Mouse (Mus musculus): ENCODE measurements around the gene Gpr55. TPM values are rescaled to one million over a fixed set of nuclear protein-coding genes. Genes with fewer than 3 reads are reported as not detected.

The Gpr55 gene
- polyA plus RNA-seq, 1 experiment from 2014 or later: 0.08 TPM

DNA sequence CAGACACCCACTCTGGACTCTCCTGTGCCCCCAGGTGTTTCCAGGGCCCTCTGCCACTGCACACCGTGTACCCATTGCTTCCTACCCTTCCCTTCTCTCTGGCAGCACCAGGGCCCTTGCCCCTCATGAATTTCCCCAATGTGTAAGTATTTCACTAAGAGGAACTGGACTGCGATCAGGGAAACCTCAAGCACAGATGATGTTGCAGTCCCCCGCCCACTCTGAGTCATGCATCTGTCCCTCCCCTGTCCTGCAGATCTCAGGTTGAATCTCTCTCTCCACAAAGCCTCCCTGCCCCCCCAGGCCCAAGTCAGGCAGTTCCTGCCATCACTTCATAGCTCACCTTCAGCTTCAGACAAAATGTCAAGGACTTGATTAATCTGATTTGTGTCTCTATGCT is 16.9 kb upstream of the Gpr55 start:
- Histone ChIP-seq H3K4me1 (no peaks in the 10 kb centered on the region), H3K9ac (no peak overlapping the region), H3K9me3 (no peaks in the 10 kb centered on the region), H3K4me3 (no peak overlapping the region), H3K4me2 (replicated peaks) (no peak overlapping the region), H3K36me3 (no peaks in the 10 kb centered on the region), H3K27me3 (replicated peaks) (no peaks in the 10 kb centered on the region), H3K27ac (no peak overlapping the region)
- 83% methylated on average over 3 of the region's 3 CpGs for WGBS
- no peak for ATAC-seq (ENCODE audit: low FRiP score, low read depth)

DNA sequence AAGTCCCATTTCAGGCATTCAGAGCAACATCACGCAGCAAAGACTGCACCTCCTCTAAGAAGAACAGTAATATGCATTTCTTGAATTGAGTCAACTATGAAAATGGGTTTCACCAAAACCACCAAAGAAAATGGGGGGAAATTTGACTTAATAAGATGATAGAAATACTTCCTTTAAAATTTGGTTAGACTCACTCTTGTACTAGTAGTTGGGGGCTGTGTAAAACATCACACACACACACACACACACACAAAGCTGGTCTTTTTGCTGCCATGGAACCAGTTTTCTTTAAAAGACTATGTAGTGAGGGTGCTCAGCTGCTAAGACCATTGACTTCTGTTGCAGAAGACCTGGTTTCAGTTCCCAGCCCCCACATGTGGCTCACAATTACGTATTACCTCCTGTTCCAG is 12.7 kb upstream of the Gpr55 start:
- 94% methylated on average over 2 of the region's 2 CpGs for WGBS
- Histone ChIP-seq H3K9ac (no peak overlapping the region), H3K9me3 (no peaks in the 10 kb centered on the region), H3K4me2 (replicated peaks) (no peak overlapping the region), H3K27ac (no peak overlapping the region), H3K4me3 (no peak overlapping the region), H3K36me3 (no peaks in the 10 kb centered on the region), H3K4me1 (no peaks in the 10 kb centered on the region), H3K27me3 (replicated peaks) (no peaks in the 10 kb centered on the region)
- ATAC-seq (ENCODE audit: low FRiP score, low read depth): no peak

DNA sequence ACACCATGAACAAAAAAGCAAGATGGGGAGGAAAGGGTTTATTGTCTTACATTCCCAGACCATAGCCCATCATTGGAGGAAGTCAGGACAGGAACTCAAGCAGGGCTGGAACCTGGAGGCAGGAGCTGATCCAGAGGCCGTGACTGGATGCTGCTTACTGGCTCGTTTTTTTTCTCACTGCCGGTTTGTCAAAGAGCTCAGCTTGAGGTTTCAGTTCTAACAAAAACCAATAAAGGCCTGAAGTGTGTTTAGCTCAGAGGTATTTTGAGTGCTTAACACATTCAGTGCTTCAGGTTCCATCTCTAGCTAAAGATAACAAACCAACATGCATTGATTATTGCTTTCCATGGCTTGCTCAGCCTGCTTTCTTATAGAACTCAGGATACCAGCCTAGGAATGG is 11.5 kb upstream of the Gpr55 start:
- Histone ChIP-seq H3K9me3 (no peaks in the 10 kb centered on the region), H3K4me1 (no peaks in the 10 kb centered on the region), H3K27ac (no peak overlapping the region), H3K4me2 (replicated peaks) (no peak overlapping the region), H3K27me3 (replicated peaks) (no peaks in the 10 kb centered on the region), H3K36me3 (no peaks in the 10 kb centered on the region), H3K9ac (no peak overlapping the region), H3K4me3 (no peak overlapping the region)
- no peak for ATAC-seq (ENCODE audit: low FRiP score, low read depth)
- WGBS: 74% methylated on average over 3 of the region's 3 CpGs

DNA sequence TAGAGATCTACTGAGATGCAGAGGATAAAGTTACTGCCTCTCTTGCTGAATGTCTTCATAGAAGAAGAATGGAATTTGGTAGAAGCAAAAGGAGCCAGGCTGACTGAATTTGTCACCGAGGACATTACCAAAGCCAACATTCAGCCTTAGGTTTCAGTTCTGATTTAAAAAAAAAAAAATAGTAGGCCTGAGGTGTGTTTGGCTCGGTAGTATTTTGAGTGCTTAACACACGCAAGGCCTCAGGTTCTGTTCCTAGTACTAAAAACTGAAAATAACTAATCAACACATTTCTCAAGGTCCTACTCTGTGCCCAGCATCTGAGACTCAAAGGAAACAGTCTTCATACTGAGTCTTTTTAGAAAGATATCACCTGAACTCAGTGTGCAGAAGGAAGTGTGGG is 10.3 kb upstream of the Gpr55 start:
- no peak overlapping the region for H3K4me2 ChIP-seq (replicated peaks)
- WGBS: 91% methylated on average over 3 of the region's 3 CpGs
- H3K27me3 ChIP-seq (replicated peaks): no peaks in the 10 kb centered on the region
- H3K4me3 ChIP-seq: no peak overlapping the region
- H3K9ac ChIP-seq: no peak overlapping the region
- no peak for ATAC-seq (ENCODE audit: low FRiP score, low read depth)
- no peaks in the 10 kb centered on the region for H3K9me3 ChIP-seq
- no peaks in the 10 kb centered on the region for H3K4me1 ChIP-seq
- no peaks in the 10 kb centered on the region for H3K36me3 ChIP-seq
- H3K27ac ChIP-seq: no peak overlapping the region

DNA sequence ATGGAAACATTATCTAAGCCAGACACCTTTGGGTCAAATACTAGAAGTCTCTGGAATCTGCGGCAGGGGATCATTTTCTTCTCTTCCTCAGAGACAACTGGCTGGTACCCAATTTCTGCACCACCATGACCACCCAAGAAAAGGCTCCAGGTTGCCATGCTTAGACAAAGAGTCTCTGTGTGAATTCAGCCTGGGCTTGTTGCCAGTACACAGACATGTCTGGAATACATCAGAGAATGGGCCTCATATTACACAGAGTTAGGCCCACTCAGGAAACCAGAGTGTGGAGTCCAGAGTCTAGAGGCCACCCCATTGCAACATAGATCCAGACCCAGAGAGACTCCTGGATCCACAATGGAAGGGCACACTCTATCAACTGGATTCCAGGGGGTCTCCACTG is 8.7 kb upstream of the Gpr55 start:
- peak; percentile 56; the same call in 1 of the 2 replicates for ATAC-seq (ENCODE audit: low FRiP score, low read depth)
- H3K9ac ChIP-seq: no peak overlapping the region
- H3K27ac ChIP-seq: no peak overlapping the region

DNA sequence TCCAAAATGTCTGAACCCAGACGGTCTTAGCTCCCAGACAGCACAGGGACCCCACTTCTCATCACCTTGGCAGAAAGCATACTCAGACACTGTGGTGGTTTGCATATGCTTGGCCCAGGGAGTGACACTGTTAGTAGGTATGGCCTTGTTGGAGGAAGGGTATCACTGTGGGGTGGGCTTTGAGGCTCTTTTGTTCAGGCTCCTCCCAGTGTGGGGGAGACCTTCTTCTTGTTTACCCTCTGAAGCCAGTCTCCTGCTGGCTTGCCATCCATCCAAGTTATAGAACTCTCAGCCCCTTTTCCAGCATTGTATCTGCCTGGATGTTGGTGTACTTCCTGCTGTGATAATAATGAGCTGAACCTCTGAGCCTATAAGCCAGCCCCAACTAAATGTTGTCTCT is 8.3 kb upstream of the Gpr55 start:
- Histone ChIP-seq H3K4me1 (no peaks in the 10 kb centered on the region), H3K4me3 (no peak overlapping the region), H3K4me2 (replicated peaks) (no peak overlapping the region), H3K9ac (no peak overlapping the region), H3K27me3 (replicated peaks) (no peaks in the 10 kb centered on the region), H3K27ac (no peak overlapping the region), H3K36me3 (no peaks in the 10 kb centered on the region), H3K9me3 (no peaks in the 10 kb centered on the region)
- WGBS: 71% methylated on average over 1 of the region's 1 CpGs
- 0 out of 2 replicates have a peak, but pooled peaks have one; percentile 33 for ATAC-seq (ENCODE audit: low FRiP score, low read depth)

More for the DNA sequence above, 8.7 kb upstream of the Gpr55 start:
- Histone ChIP-seq H3K4me1 (no peaks in the 10 kb centered on the region), H3K4me2 (replicated peaks) (no peak overlapping the region), H3K4me3 (no peak overlapping the region), H3K27me3 (replicated peaks) (no peaks in the 10 kb centered on the region), H3K9me3 (no peaks in the 10 kb centered on the region), H3K36me3 (no peaks in the 10 kb centered on the region)
- 83% methylated on average over 1 of the region's 1 CpGs for WGBS

DNA sequence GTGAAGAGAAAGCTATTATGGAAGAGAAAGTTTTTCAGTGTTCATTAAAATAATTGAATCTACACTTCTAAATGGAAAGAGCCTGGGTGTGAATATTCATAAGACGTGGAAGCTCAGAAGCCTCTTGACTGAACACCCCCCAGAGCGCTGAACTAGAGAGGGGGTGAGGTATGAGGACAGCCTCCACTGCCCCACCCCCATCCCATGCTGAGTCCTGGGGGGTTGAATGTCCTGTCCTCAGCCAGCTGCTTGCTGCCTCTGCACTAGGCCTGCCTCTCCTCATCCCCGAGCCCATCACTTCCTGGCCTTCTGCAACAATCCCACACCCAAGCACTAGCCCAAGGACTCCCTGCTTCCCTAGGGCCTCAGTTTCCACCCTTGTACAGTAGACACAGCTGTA is 5.0 kb upstream of the Gpr55 start:
- Histone ChIP-seq H3K9me3 (no peaks in the 10 kb centered on the region), H3K27ac (no peak overlapping the region), H3K36me3 (no peaks in the 10 kb centered on the region), H3K4me2 (replicated peaks) (no peak overlapping the region), H3K9ac (no peak overlapping the region), H3K4me1 (no peaks in the 10 kb centered on the region), H3K4me3 (no peak overlapping the region), H3K27me3 (replicated peaks) (no peaks in the 10 kb centered on the region)
- ATAC-seq (ENCODE audit: low FRiP score, low read depth): no peak
- WGBS: 77% methylated on average over 3 of the region's 3 CpGs

DNA sequence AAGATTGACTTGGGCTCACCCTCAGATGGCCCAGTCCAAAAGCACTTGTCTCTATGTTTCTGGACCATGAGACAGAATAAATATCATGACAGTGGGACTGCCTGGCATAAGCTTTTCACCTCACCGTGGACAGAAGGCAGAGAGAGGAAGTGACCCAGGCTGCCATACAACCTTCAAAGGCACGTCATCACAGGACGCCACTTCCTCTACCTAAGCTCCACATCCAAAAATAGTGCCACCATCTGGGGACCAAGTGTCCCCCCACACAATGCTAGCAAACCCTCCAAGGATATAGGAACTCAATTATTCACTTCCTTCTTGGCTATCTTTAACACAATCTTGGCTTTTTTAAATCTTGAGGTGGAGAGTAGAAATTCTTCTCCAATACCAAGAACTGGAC is 1.3 kb upstream of the Gpr55 start:
- no peaks in the 10 kb centered on the region for H3K36me3 ChIP-seq
- H3K27me3 ChIP-seq (replicated peaks): no peaks in the 10 kb centered on the region
- ATAC-seq (ENCODE audit: low FRiP score, low read depth): no peak
- no peak overlapping the region for H3K4me2 ChIP-seq (replicated peaks)
- no peaks in the 10 kb centered on the region for H3K9me3 ChIP-seq
- H3K27ac ChIP-seq: no peak overlapping the region
- 83% methylated on average over 3 of the region's 3 CpGs for WGBS
- no peak overlapping the region for H3K9ac ChIP-seq
- H3K4me1 ChIP-seq: no peaks in the 10 kb centered on the region
- H3K4me3 ChIP-seq: no peak overlapping the region

DNA sequence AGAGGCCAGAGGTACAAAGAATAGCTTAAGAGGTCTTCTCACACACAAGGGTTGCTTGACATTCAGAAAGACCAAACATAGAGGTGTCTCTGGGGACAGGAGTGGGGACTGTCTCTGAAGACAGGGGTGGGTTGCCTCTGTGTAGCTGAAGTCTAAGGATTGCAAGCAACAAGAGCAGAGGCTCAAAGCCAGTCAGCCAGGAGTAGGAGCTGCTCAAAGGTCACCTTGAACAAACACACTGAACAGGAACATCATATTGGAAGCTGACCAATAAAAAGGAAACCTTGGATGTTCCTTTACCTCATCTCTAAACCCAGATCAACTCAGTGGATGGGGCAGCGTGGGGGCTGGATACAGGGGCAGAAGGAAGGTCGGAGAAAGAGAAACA is 924 bp downstream of the Gpr55 start:
- no peak overlapping the region for H3K27ac ChIP-seq
- ATAC-seq (ENCODE audit: low FRiP score, low read depth): no peak
- H3K27me3 ChIP-seq (replicated peaks): no peaks in the 10 kb centered on the region
- WGBS: 85% methylated on average over 2 of the region's 2 CpGs
- H3K9me3 ChIP-seq: no peaks in the 10 kb centered on the region
- no peak overlapping the region for H3K4me2 ChIP-seq (replicated peaks)
- no peaks in the 10 kb centered on the region for H3K36me3 ChIP-seq
- H3K4me3 ChIP-seq: no peak overlapping the region
- H3K9ac ChIP-seq: no peak overlapping the region
- no peaks in the 10 kb centered on the region for H3K4me1 ChIP-seq

DNA sequence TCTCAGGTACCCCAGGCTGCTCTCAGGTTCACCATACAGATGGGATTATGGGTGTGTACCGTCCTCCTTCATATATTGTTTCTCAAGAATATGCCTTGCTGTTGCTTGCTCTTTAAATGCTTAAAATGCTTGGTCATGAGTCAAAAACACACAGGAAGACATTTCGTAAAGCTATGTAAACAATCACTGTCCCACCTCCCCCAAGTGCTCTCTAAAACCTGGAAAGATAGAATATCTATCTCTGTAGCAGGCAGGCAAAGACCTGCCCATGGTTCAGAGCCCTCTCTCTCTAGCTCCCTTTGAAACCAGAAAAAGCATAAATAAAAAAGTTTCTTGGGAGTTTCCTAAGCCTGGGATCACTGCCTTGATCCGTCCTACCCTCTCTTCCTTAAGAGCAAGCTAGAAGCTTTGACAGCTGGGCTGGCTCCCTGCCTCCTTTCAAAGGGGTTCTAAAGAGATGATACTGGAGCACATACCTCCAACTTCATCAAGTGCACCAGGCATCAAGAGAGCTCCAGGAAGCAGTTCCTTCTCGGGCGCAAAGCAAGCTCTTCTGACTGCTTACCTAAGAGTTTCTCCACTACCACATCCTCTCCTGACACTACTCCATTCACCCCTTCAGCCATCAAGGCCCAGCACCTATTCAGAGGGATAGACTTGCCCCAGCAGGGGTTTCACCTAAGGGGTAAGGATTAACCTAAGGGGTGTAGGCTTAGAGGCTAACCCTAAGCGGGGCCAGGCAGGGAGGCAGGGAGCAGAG is 1.5 kb downstream of the Gpr55 start:
- Histone ChIP-seq H3K27ac (no peak overlapping the region), H3K27me3 (replicated peaks) (no peaks in the 10 kb centered on the region), H3K4me1 (no peaks in the 10 kb centered on the region), H3K9me3 (no peaks in the 10 kb centered on the region), H3K36me3 (no peaks in the 10 kb centered on the region), H3K4me2 (replicated peaks) (no peak overlapping the region), H3K4me3 (no peak overlapping the region), H3K9ac (no peak overlapping the region)
- 82% methylated on average over 6 of the region's 6 CpGs for WGBS
- no peak for ATAC-seq (ENCODE audit: low FRiP score, low read depth)

DNA sequence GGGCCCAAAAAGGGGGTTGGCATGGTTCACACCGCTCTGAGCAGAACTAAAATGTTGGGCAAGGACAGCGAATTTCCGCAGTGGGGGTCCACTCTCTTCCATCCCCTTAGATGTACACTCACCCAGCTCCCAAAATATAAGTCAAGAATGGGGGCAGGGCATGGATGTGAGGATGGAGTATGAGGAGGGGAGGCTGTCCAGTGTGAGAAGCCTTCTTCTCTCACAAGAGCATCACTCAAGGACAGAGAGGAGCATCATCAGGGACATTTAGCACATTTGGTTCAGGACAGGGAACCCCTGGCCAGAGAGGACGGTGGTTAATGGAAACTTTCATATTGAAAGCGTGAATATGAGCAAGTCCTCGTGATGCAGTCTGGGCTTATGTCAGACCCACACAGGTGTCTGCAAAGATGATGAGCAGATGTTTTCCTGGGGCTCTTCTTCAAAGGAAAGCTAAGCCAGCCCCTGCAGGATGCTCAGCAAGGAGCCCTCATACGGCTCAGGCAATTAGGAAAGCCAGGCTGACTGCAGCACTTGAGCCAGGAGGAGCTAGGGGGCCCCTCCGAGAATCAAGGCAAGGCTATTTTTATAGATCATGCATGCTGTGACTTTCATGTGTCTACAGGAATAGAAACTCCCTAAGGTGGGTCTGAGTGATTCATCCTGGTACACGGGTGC is 2.7 kb downstream of the Gpr55 start:
- H3K27ac ChIP-seq: no peak overlapping the region
- no peaks in the 10 kb centered on the region for H3K4me1 ChIP-seq
- H3K9me3 ChIP-seq: no peaks in the 10 kb centered on the region
- ATAC-seq (ENCODE audit: low FRiP score, low read depth): no peak
- 53% methylated on average over 9 of the region's 9 CpGs for WGBS
- no peaks in the 10 kb centered on the region for H3K27me3 ChIP-seq (replicated peaks)
- H3K9ac ChIP-seq: no peak overlapping the region
- H3K4me3 ChIP-seq: no peak overlapping the region
- no peaks in the 10 kb centered on the region for H3K36me3 ChIP-seq
- H3K4me2 ChIP-seq (replicated peaks): no peak overlapping the region

DNA sequence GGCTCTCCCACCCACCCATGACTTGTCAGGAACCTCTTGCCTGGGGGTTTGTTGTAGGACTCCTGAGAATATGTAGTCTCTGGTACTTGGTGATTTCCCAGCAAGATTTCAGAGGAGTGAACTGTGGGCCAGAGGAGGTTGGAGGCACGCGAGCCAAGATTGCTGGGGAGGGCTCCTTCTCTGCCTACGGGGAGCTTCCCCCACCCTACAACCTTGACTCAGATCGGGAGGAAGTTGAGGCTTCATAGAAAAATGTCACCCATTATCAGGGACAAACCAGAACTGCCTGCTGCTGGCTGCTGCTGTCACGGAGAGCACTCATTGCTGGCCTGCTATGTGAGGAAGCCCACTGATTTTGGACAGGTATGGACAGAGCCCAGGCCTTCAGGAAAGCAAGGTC is 3.5 kb downstream of the Gpr55 start:
- no peaks in the 10 kb centered on the region for H3K27me3 ChIP-seq (replicated peaks)
- no peaks in the 10 kb centered on the region for H3K4me1 ChIP-seq
- ATAC-seq (ENCODE audit: low FRiP score, low read depth): no peak
- 82% methylated on average over 5 of the region's 5 CpGs for WGBS
- no peak overlapping the region for H3K27ac ChIP-seq
- H3K9ac ChIP-seq: no peak overlapping the region
- H3K4me3 ChIP-seq: no peak overlapping the region
- H3K4me2 ChIP-seq (replicated peaks): no peak overlapping the region
- no peaks in the 10 kb centered on the region for H3K36me3 ChIP-seq
- no peaks in the 10 kb centered on the region for H3K9me3 ChIP-seq

DNA sequence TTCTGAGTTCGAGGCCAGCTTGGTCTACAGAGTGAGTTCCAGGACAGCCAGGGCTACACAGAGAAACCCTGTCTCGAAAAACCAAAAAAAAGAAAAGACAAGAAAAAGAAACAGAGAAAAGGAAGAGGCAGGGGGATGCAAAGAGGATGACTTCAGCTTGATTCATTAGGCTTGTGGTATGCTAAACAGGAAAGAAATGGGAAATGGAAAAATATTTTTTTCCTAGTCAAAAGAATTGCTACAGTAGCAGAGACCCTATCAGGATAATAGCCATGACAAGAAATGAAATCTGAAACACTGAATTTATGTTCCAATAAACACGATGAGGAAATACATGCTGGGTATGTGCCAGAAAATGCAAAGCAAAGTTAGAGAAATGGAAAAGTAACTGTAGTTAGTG is 5.7 kb downstream of the Gpr55 start:
- Histone ChIP-seq H3K4me1 (no peaks in the 10 kb centered on the region), H3K27me3 (replicated peaks) (no peaks in the 10 kb centered on the region), H3K4me3 (no peak overlapping the region), H3K4me2 (replicated peaks) (no peak overlapping the region), H3K27ac (no peak overlapping the region), H3K9ac (no peak overlapping the region), H3K36me3 (no peaks in the 10 kb centered on the region), H3K9me3 (no peaks in the 10 kb centered on the region)
- ATAC-seq (ENCODE audit: low FRiP score, low read depth): no peak
- WGBS: 81% methylated on average over 3 of the region's 3 CpGs
